In the genomic region with DNA sequence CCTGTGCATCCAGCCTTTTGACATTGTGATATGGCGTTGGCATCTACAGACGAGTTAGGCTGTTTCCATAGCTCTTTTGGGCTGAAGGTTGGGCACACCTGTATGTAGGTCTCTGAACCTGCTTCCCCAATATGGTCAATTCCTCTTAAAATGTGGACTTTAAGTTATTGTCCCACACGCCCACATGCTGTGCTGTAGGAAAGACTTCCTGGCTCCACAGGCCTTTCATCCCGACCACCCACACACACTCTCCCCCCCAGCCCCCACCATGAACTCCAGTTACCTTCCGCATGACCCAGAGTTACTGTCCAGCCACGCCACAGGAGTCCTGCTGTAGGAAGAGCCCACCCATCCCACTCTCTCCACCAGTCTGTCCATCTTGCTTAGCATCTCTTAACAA, we compare ENCODE assay signal across 1 mouse cellular context.
TF ChIP-seq lines count a peak whose summit lies in the region.

No protein-coding gene starts in this region.

TF ChIP-seq in ES-E14, 5 proteins besides CTCF, POLR2A, EP300 and RAD21:
- TF ChIP-seq HCFC1 (IDR thresholded peaks at IDR 0.05; ENCODE audit: borderline replicate concordance, insufficient read depth, low read length) (no peak), ZNF384 (IDR thresholded peaks at IDR 0.05; ENCODE audit: low read depth, low read length) (no peak), MAFK (IDR thresholded peaks at IDR 0.05; ENCODE audit: insufficient read depth, low read depth, low read length) (no peak), ZC3H11A (IDR thresholded peaks at IDR 0.05; ENCODE audit: borderline replicate concordance, low read depth, low read length) (no peak), CHD2 (IDR thresholded peaks at IDR 0.05; ENCODE audit: low read depth, low read length) (no peak)
TF ChIP-seq in ES-E14: peak in this region for 0.
